Mouse (Mus musculus): ENCODE data around the gene Akr7a5. TPM values are rescaled to one million over a fixed set of nuclear protein-coding genes. Genes with fewer than 3 reads are reported as not detected.

The Akr7a5 gene
- polyA plus RNA-seq, 1 experiment = 52.7 TPM

- no peak overlapping the region for H3K27ac ChIP-seq (replicated peaks; ENCODE audit: low read depth, low read length)
Measured at GRCm38 (mm10) chr4:139360761-139361548, 50.4 kb downstream of the Akr7a5 start.

DNA sequence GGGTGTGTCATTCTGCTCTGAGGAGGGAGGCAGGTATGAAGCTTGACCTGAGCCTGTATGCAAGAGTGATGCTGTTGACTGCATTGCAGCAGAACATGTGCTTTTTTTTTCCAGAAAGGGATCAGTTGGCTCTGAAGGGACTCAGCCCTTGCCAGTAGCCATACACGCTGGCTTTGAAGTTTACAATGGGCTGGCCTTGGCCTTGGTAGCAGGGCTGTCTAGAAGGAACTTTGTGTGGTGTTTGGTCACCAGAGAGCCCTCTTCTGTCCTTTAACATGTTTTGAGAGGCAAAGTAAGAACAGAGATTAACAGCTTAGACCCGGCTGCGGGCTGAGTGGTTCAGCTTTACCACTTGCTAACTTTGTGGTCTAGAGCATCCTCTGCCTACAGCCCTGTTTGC is 56.8 kb downstream of the Akr7a5 start:
- no peaks in the 10 kb centered on the region for H3K4me1 ChIP-seq (ENCODE audit: control insufficient read depth, insufficient read depth, insufficient read length, low read length)
- no peak overlapping the region for H3K27ac ChIP-seq (replicated peaks; ENCODE audit: low read depth, low read length)
- H3K4me3 ChIP-seq (ENCODE audit: insufficient read depth, low read depth, low read length) = no peak overlapping the region

More at GRCm38 (mm10) chr4:139360761-139361548, 50.4 kb downstream of the Akr7a5 start:
- no peaks in the 10 kb centered on the region for H3K4me1 ChIP-seq (ENCODE audit: control insufficient read depth, insufficient read depth, insufficient read length, low read length)
- H3K4me3 ChIP-seq (ENCODE audit: insufficient read depth, low read depth, low read length) = no peak overlapping the region

Other genes starting within 250 kb of the Akr7a5 start
- not detected in 2 replicates for gene Htr6, start 235.2 kb upstream of the Akr7a5 start, polyA plus RNA-seq (2012; ENCODE audit: insufficient read depth, insufficient read length, missing spikeins)
- 6.3 and 11.7 TPM in 2 replicates for gene Nbl1, start 217.8 kb upstream of the Akr7a5 start, polyA plus RNA-seq (2012; ENCODE audit: insufficient read depth, insufficient read length, missing spikeins)
- 1,161 and 1,254 TPM in 2 replicates for gene Minos1, start 179.6 kb upstream of the Akr7a5 start, polyA plus RNA-seq (2012; ENCODE audit: insufficient read depth, insufficient read length, missing spikeins)
- gene Capzb, start 117.8 kb upstream of the Akr7a5 start, polyA plus RNA-seq (2012; ENCODE audit: insufficient read depth, insufficient read length, missing spikeins) = 154 and 166 TPM in 2 replicates
- gene Pqlc2, start within 50 bp of the Akr7a5 start, polyA plus RNA-seq (2012; ENCODE audit: insufficient read depth, insufficient read length, missing spikeins) = 4.5 TPM in 2 replicates
- 16.7 and 22.2 TPM in 2 replicates for gene Mrto4, start 41.8 kb downstream of the Akr7a5 start, polyA plus RNA-seq (2012; ENCODE audit: insufficient read depth, insufficient read length, missing spikeins)
- gene Emc1, start 41.8 kb downstream of the Akr7a5 start, polyA plus RNA-seq (2012; ENCODE audit: insufficient read depth, insufficient read length, missing spikeins) = 14.1 and 14.7 TPM in 2 replicates
- gene Ubr4, start 41.9 kb downstream of the Akr7a5 start, polyA plus RNA-seq (2012; ENCODE audit: insufficient read depth, insufficient read length, missing spikeins) = 32.5 and 43.2 TPM in 2 replicates
- 8.0 and 10.7 TPM in 2 replicates for gene Iffo2, start 219.8 kb downstream of the Akr7a5 start, polyA plus RNA-seq (2012; ENCODE audit: insufficient read depth, insufficient read length, missing spikeins)

All from brown adipose tissue, adult 24 weeks (tissue).